Mouse (Mus musculus) MEL-GATA-1-ER (cell line): ENCODE measurements around the gene H2-D1.

Experiments
- DNase-seq: peaks from one replicate; pipeline ENCODE4 v3.0.0-alpha.2; 2012; ENCODE audit warnings: low read depth; ENCODE audit errors: extremely low read depth

H2-D1 gene

GRCm38 (mm10) chr17:35240384-35241304, 21.9 kb upstream of the H2-D1 start:
- DNase-seq, result no peak

- peak; percentile 90 for DNase-seq
These were observed 21.1 kb upstream of the H2-D1 start, which contains the start of gene Ddx39b for GRCm38 (mm10) chr17:35241305-35242014. TSS of gene Ddx39b (plus strand) at chr17:35241746.

- peak; percentile 71 for DNase-seq
These were observed 20.3 kb upstream of the H2-D1 start for GRCm38 (mm10) chr17:35242015-35242941.

- no peak for DNase-seq
These were observed 19.4 kb upstream of the H2-D1 start for GRCm38 (mm10) chr17:35243086-35243485.

- DNase-seq, result no peak
These were observed 17.5 kb upstream of the H2-D1 start for GRCm38 (mm10) chr17:35244999-35245398.

- DNase-seq, result no peak
These were observed 16.6 kb upstream of the H2-D1 start for GRCm38 (mm10) chr17:35245731-35246623.

GRCm38 (mm10) chr17:35247144-35247543, 15.4 kb upstream of the H2-D1 start:
- DNase-seq, result no peak

GRCm38 (mm10) chr17:35248986-35249385, 13.5 kb upstream of the H2-D1 start:
- no peak for DNase-seq

- no peak for DNase-seq
These were observed 12.9 kb upstream of the H2-D1 start for GRCm38 (mm10) chr17:35249451-35250197.

- no peak for DNase-seq
These were observed 12.0 kb upstream of the H2-D1 start for GRCm38 (mm10) chr17:35250348-35251120.

- no peak for DNase-seq
These were observed 11.3 kb upstream of the H2-D1 start for GRCm38 (mm10) chr17:35251162-35251719.

- DNase-seq, result no peak
These were observed 10.5 kb upstream of the H2-D1 start for GRCm38 (mm10) chr17:35251981-35252380.

GRCm38 (mm10) chr17:35252619-35253292, 9.8 kb upstream of the H2-D1 start:
- no peak for DNase-seq

- DNase-seq, result no peak
These were observed 9.0 kb upstream of the H2-D1 start for GRCm38 (mm10) chr17:35253293-35254093.

- DNase-seq, result no peak
These were observed 8.1 kb upstream of the H2-D1 start for GRCm38 (mm10) chr17:35254241-35255098.

- DNase-seq, result no peak
These were observed 7.2 kb upstream of the H2-D1 start for GRCm38 (mm10) chr17:35255301-35255700.
